Mouse (Mus musculus): ENCODE measurements around the gene Gfm1. TPM values are rescaled to one million over a fixed set of nuclear protein-coding genes. Genes with fewer than 3 reads are reported as not detected.

Gene Gfm1
- polyA plus RNA-seq, 1 experiment = 14.9 TPM

GRCm38 (mm10) chr3:67515274-67515801 is 85.4 kb downstream of the Gfm1 start, which contains the start of gene Rarres1:
Gene Rarres1 (minus strand): TSS chr3:67515523.
- Histone ChIP-seq H3K4me1 (replicated peaks; ENCODE audit: control insufficient read depth, insufficient read depth, low read length) (no peaks in the 10 kb centered on the region), H3K4me3 (ENCODE audit: control insufficient read depth, insufficient read depth, low read length) (no peak within 1 kb of the TSS), H3K27ac (ENCODE audit: control insufficient read depth, insufficient read depth, low read length) (no peak within 1 kb of the TSS), H3K27me3 (ENCODE audit: control insufficient read depth, insufficient read depth, low read length) (no peaks in the 10 kb centered on the region; the same call in 1 of the 2 replicates), H3K36me3 (ENCODE audit: control insufficient read depth, insufficient read depth, low read length) (no peaks in the 10 kb centered on the region)
- peak; percentile 3 for DNase-seq
- TF ChIP-seq POLR2A (IDR thresholded peaks at IDR 0.05; ENCODE audit: control insufficient read depth, extremely low read depth, insufficient read depth, low read length, poor library complexity) = no peak
- WGBS = 4% methylated on average over 38 of the region's 38 CpGs

- 94% methylated on average over 5 of the region's 5 CpGs for WGBS
- Histone ChIP-seq H3K4me3 (ENCODE audit: control insufficient read depth, insufficient read depth, low read length) (no peak overlapping the region), H3K4me1 (replicated peaks; ENCODE audit: control insufficient read depth, insufficient read depth, low read length) (no peaks in the 10 kb centered on the region), H3K27me3 (ENCODE audit: control insufficient read depth, insufficient read depth, low read length) (no peaks in the 10 kb centered on the region; the same call in 1 of the 2 replicates), H3K27ac (ENCODE audit: control insufficient read depth, insufficient read depth, low read length) (no peak overlapping the region), H3K36me3 (ENCODE audit: control insufficient read depth, insufficient read depth, low read length) (no peaks in the 10 kb centered on the region)
- DNase-seq = no peak
- TF ChIP-seq POLR2A (IDR thresholded peaks at IDR 0.05; ENCODE audit: control insufficient read depth, extremely low read depth, insufficient read depth, low read length, poor library complexity) (no peak), CTCF (IDR thresholded peaks at IDR 0.05; ENCODE audit: borderline replicate concordance, control insufficient read depth, extremely low read depth, insufficient read depth, low read length, poor library complexity) (no peak)
Measured at GRCm38 (mm10) chr3:67520568-67521143, 90.8 kb downstream of the Gfm1 start.

- WGBS = 90% methylated on average over 8 of the region's 8 CpGs
- Histone ChIP-seq H3K27ac (ENCODE audit: control insufficient read depth, insufficient read depth, low read length) (no peak overlapping the region), H3K4me3 (ENCODE audit: control insufficient read depth, insufficient read depth, low read length) (no peak overlapping the region), H3K36me3 (ENCODE audit: control insufficient read depth, insufficient read depth, low read length) (no peaks in the 10 kb centered on the region), H3K27me3 (ENCODE audit: control insufficient read depth, insufficient read depth, low read length) (no peaks in the 10 kb centered on the region), H3K4me1 (replicated peaks; ENCODE audit: control insufficient read depth, insufficient read depth, low read length) (no peaks in the 10 kb centered on the region)
- no peak for TF ChIP-seq CTCF (IDR thresholded peaks at IDR 0.05; ENCODE audit: borderline replicate concordance, control insufficient read depth, extremely low read depth, insufficient read depth, low read length, poor library complexity)
- no peak for TF ChIP-seq POLR2A (IDR thresholded peaks at IDR 0.05; ENCODE audit: control insufficient read depth, extremely low read depth, insufficient read depth, low read length, poor library complexity)
- no peak for DNase-seq
Measured at GRCm38 (mm10) chr3:67522709-67523108, 92.8 kb downstream of the Gfm1 start.

- Histone ChIP-seq H3K4me3 (ENCODE audit: control insufficient read depth, insufficient read depth, low read length) (no peak overlapping the region), H3K4me1 (replicated peaks; ENCODE audit: control insufficient read depth, insufficient read depth, low read length) (no peaks in the 10 kb centered on the region), H3K27me3 (ENCODE audit: control insufficient read depth, insufficient read depth, low read length) (no peaks in the 10 kb centered on the region), H3K36me3 (ENCODE audit: control insufficient read depth, insufficient read depth, low read length) (no peaks in the 10 kb centered on the region), H3K27ac (ENCODE audit: control insufficient read depth, insufficient read depth, low read length) (no peak overlapping the region)
- no peak for DNase-seq
- TF ChIP-seq POLR2A (IDR thresholded peaks at IDR 0.05; ENCODE audit: control insufficient read depth, extremely low read depth, insufficient read depth, low read length, poor library complexity) = no peak
- no peak for TF ChIP-seq CTCF (IDR thresholded peaks at IDR 0.05; ENCODE audit: borderline replicate concordance, control insufficient read depth, extremely low read depth, insufficient read depth, low read length, poor library complexity)
- WGBS = 84% methylated on average over 6 of the region's 6 CpGs
Measured at GRCm38 (mm10) chr3:67524768-67525167, 94.9 kb downstream of the Gfm1 start.

Other genes with a start within 250 kb of the Gfm1 start
- gene Mlf1, start 56.0 kb upstream of the Gfm1 start, polyA plus RNA-seq (2012; rRNA removed) = 0.31 and 2.2 TPM in 2 replicates
- not detected in 2 replicates for gene Gm17402, start 54.9 kb upstream of the Gfm1 start, polyA plus RNA-seq (2012; rRNA removed)
- gene Lxn, start 33.8 kb downstream of the Gfm1 start, polyA plus RNA-seq (2012; rRNA removed) = 45.3 and 51.5 TPM in 2 replicates
- gene Rarres1, start 85.4 kb downstream of the Gfm1 start, polyA plus RNA-seq (2012; rRNA removed) = 2.8 and 3.0 TPM in 2 replicates
- gene Mfsd1, start 152.6 kb downstream of the Gfm1 start, polyA plus RNA-seq (2012; rRNA removed) = 33.2 and 35.3 TPM in 2 replicates